Mouse (Mus musculus) CD4-positive helper T cell, adult 2 months (primary cell): ENCODE data around the gene Lats2.
"Not testable (repeated sequence)": the region's sequence is repeated elsewhere in the genome, so short reads cannot be mapped to it uniquely, and the experiment has no call there.

ENCODE experiments used
- DNase-seq: peaks from one replicate; pipeline ENCODE4 v3.0.0-alpha.2; 2012; ENCODE audit warnings: low read depth, missing footprints, low spot score

The Lats2 gene

DNA sequence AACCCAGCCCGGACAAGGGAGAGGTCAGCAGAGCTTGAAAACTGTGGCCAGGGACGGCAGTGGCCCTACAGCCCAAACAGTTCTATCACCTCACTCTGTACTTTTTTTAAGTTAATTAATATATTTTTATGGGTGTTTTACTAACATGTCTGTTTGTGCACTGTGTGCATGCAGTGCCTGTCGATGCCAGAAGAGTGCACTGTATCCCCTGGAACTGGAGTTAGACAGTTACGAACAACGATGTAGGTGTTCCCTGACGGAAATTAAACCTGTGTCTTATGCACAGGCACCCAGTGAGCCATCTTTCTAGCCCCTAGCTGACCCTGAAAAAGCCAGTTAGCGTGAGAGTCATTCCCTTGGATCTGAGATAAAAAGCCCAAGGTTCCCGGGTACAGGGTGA, 62.6 kb downstream of the Lats2 start:
- no peak for DNase-seq

DNA sequence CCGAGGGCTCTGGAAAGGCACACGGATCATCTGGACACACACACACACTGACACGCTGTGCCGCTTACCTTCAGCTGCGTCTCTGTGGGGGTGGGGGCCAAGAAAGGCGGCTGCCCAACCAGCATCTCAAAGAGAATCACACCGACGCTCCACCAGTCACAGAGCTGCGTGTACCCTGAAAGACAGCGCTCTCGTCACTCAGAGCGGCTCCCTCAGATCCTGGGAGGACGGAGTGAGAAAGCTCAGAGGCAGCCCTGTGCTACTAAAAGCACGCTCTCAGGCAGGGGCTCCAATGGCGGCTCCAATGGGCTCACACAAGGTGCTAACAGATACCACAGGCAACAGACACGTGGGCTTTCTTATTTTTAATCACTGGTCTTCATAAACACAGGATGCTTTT, 63.9 kb downstream of the Lats2 start:
- DNase-seq, result no peak

DNA sequence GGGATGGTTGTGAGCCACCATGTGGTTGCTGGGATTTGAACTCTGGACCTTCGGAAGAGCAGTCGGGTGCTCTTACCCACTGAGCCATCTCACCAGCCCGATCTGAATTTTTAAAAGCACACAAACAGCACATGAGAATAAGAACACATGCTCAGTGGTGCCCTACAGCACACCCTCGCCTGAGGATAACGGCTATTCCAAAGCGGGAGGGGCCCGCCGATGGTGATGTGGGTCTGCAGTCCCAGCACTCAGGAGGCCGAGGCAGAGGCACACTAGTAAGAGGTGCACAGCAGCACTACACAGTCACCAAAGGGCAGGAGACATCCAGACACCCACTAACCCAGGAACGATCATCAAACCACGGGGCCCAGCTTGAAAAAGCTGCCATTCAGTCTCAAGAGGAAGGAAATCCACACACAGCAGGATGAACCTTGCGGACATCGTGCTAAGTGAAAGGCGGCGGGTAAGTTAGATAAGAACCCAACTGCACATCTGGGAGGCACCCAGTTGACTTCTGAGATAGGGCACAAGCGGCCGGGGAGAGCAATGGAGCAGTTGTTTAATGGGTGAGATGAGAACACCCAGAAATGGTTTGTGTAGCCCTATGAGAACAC, 65.6 kb downstream of the Lats2 start:
- no peak for DNase-seq

DNA sequence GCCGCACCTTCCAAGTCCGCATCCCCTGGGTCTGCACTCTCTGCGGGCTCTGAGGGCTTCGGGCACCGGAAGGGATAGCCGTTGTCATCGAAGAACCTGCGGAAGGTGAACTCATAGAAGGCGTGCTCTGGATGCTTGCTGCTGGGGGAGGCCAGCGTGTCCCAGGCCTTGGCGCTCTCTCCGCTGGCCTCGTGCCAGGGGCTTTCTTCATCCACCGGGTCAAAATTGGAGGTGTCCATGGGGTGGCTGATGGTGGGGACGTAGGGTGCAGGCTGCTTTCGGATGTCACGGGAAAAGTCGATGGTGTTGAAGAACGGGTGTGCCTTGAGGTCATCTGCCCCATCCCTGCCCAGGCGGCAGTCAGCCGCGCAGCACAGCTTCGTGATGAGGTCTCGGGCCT, 66.9 kb downstream of the Lats2 start:
- DNase-seq, result no peak

DNA sequence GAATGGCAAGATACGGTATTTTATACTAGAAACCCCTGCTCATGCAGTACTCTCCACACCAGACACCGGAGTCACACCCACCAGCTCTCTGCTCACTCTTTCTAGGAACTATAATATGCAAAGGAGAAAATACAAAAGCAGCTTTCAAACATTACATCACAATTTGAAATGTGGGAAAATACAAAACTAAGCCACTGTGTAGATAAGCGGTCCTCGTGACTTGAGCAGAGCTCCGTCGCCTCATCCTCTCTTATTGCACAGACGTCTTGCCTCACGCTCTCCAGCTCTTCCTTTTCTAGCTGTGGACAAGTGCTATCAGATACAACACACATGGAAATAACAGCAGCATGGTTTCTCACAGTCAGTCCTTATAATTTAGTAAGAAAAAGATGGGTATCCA, 67.5 kb downstream of the Lats2 start:
- no peak for DNase-seq

DNA sequence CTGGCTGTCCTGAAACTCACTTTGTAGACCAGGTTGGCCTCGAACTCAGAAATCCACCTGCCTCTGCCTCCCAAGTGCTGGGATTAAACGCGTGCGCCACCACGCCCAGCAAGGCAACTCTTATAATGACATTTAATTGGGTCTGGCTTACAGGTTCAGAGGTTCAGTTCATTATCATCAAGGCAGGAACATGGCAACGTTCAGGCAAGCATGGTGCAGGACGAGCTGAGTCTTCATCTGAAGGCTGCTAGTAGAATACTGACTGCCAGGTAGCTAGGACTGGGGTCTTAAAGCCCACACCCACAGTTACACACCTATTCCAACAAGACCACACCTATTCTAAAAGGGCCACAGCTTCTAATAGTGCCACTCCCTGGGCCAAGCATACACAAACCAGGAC, 70.1 kb downstream of the Lats2 start:
- DNase-seq, result not testable (repeated sequence)

DNA sequence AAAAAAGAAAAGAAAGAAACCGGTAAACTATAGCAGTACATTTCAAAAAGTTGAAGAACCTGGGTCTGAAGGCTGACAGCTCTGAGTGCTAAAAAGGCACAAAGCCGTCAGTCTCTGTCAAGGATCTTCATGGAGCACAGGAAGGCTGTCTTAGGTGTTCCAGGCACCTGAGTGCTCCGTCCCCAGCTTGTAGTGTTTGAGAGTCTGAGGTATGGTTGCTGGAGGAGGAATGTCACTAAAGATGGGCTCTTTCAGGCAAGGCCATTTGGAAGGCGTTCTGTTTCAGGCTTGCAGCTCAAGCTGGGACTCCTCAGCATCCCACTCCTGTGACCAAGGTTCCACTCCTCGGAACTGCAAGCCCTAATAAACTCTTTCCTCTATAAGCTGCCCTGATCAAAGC, 70.7 kb downstream of the Lats2 start:
- DNase-seq, result no peak

DNA sequence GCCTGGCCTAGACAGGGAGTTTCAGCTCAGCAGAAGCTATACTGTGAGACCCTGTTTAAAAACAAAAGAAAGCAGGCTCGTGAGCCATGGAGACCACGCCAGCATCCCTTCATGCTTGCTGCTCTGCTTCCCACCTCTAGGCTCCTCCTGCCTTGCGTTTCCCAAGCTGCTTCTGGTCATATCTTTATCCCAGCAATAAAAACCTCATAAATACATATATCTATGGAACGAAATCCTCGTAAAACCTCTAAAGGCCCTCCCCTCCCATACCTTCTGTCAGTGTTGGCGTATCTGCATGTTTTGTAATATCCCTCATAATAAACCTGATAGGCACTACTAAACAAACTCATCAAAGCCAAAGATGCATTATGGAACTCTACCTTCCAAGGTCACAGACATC, 71.5 kb downstream of the Lats2 start:
- DNase-seq, result no peak

DNA sequence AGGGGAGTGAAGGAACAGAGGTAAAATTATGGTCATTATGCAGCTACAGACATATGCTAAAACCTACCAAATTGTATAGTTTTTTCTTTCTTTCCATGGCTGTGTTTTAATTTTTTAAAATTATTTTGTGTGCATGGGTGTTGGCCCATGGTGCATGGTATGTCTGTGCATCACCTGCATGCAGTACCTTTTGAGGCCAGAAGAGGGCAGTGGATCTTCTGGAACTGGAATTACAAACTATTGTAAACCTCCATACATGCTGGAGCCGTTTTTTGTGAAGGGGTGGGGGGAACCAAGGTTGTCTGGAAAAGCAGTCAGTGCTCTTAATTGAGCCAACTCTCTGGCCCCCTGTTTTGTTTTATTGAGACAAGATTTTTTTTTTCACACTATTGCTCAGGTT, 73.6 kb downstream of the Lats2 start:
- peak; percentile 64 for DNase-seq

DNA sequence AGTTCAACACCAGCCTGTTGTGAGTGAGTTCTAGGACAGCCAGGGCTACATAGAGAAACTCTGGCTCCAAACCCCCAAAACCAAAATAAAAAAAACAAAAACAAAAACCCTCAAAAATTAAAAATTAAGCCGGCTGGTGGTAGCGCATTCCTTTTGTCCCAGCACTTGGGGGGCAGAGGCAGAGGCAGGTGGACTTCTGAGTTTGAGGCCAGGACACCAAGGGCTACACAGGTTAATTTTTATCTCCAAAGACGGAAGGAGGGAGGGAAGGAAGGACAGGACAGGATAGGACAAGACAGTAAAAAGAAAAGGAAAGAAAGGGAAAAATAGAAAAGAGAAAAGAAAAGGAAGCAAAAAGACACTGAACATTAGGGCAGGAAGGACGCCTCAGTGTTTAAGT, 75.4 kb downstream of the Lats2 start:
- no peak for DNase-seq

DNA sequence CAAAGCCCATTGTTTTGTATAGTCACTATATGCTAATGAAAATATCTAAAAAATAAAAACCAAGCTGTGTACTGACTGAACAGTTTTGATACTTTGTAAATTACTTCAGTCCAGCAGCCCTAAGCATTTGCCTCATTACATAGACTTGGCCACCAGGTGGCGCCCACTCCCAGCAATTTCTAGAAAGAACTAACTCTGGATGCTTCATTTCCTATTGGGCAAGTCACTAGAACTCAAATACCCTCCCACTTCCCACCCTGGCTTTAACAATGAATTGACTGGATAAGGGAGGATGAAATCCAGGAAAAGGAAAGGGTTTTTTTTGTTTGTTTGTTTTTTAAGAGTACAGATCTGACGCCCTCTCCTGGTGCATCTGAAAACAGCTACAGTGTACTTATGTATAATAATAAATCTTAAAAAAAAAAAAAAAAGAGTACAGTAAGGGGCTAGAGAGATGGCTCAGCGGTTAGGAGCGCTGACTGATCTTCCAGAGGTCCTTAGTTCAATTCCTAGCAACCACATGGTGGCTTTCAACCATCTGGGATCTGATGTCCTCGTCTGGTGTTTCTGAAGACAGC, 78.1 kb downstream of the Lats2 start:
- DNase-seq, result peak; percentile 82

DNA sequence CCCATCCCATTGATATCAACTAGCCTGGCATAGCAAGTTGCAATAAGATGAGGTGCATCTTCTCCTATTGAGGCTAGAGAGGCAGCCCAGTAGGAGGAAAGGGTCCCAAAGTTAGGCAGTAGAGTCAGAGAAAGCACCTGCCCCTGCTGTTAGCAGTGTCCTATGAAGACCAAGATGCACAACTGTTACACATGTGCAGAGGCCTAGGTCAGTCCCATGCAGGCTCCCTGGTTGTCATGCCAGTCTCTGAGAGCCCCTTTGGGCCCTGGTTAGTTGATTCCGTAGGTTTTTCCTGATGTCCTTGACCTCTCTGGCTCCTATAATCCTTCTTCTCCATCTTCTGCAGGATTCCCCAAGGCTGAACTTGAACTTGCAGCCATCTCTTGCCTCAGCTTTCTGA, 78.7 kb downstream of the Lats2 start:
- DNase-seq, result no peak

DNA sequence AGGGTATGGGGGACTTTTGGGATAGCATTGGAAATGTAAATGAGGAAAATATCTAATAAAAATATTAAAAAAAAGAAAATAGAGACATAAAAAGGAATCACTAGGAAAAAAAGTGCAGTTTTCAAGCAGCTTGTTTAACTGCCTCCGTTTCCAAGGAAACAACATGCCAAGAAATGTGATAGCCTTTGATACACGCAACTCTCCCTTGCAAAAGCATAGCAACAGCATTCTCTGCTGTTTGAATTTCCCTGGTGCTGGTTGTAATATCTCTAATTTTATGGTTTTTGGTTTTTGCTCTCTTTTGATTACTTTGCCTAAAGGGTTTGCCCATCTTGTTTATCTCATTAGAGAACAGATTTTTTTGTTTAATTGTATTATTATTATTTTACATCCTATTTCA, 82.7 kb downstream of the Lats2 start:
- DNase-seq, result no peak

DNA sequence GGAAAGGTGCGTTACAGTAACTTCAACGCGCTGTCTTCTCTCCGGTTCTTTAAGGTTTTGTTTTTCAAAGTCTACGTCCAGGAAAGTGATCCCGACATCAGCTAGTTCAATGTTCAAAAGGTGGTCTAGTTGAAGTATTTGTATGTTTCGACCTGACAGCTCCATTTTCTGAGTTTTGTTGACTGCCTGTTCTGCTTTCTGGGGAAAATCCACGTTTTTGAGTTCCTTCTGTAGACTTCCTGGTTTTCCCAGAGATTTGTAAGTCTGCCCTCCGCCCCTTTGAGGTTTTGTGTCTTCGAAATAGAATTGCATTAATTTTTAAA, 92.6 kb downstream of the Lats2 start:
- no peak for DNase-seq

DNA sequence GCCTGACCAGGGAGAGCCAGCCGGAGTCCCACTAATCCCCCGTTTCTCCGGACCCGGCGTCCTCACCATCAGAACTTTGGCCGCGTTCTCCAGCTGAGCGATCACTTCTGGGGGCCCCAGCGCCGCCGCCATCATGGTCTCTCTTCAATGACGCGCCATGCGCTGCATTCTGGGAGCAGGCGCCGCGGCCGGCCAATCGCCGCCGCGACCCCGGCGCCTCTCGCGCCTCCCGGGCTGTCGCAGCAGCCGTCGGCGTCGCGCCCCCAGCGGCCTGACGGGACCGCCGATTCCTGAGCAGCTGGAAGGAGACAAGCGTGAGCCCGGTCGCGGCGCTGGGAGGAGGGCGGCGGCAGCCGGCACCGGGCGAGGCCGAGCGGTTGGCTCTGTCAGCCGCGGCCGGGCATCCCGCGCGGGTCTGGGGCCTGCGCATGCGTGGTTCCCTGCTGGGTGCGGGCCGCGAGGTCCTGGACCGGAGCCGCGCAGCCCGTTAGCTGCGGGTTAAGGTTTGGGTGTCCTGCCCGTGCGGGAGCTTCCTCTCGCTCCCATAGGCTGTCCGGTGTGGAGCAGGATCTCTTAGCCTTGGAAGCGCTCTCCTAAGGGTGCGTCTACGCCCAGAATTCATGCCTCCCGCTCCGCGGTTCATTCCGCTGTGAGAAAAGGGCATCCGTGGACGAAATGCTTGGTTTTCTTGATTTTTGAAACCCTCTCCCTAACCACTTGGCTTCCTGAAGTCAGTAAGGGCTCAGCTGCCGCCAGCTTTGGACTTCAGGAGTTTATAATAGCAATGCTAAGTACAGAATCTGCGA, 93.2 kb downstream of the Lats2 start, which contains the start of gene Xpo4:
Gene Xpo4, minus strand, starts transcription at position 609 of the 806 bp plus-strand sequence.
- peak; percentile 91 for DNase-seq

DNA sequence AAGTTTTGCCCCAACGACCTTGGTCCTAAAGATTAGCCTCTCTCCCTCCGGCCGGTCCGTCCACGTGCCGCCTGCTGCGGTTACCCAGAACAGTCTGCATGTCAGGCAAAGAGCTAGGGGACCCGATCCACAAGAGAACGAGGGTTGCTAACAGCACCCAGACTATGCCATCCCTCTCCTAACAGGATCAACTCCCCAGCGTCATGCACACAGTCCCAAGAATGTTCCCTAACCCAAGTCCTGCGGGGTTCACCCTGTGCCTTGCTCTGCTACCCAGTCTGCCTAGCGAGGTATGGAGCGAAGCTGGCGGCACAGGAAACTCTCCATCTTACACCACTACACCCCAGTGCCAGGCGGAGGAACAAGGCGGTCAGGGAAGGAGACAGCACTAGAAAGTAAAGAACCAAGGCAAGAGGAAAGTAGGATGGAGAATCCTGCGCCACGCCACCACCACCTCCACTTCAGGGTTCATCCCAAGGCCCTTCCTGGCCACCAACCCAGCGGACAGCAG, 93.8 kb downstream of the Lats2 start:
- DNase-seq, result no peak

DNA sequence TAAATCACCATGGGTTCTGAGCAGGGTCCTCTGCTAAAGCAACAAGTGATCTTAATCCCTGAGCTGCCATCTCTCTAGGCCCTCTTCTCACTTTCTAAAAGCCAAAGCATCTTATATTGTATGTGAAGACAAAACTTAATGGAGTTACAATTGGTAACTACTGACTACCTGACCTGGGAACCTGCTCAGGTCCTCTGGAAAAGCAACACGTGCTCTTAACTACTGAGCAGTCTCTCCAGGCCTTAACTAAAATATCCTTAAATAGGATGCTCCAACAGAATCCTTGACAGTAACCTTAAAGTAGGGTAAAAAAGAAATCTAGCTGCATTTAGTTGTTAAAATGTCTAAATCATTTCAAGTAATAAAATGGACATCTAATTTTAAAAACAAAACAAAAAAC, 94.6 kb downstream of the Lats2 start:
- no peak for DNase-seq

DNA sequence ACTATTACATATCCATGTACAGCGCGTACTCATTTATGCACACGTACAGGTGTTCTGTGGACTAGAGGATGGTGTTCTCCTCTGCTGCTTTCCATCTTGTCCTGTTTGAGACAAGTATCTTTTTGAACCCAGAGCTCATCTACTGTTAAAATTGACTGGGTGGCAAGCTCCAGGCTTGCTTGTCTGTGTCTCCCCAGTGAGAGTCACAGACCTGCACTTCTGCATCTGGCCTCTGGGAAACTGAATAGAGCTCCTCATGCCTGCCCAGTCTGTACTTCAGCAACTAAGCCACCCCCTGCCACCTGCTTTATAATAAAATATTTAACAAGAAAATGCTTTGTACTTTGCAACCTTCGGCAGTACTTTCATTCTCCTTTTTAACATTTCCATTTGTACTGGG, 99.9 kb downstream of the Lats2 start:
- peak; percentile 34 for DNase-seq

DNA sequence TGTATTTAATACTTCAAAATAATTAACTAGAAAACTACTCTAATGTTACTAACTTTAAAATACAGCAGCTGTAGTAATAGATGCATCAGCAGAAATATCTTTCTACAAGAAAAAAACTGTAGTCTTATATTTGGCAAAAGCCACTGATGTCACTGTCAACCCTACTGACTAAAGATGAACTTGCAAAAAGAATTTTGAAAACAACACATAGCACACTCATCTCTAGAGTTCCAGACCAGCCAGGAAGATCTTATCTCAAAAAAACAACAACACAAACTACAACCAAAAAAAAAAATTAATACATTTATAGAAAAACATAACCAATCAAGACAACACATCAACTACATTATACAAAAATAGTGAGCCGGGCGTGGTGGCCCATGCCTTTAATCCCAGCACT, 100.7 kb downstream of the Lats2 start:
- peak; percentile 39 for DNase-seq

DNA sequence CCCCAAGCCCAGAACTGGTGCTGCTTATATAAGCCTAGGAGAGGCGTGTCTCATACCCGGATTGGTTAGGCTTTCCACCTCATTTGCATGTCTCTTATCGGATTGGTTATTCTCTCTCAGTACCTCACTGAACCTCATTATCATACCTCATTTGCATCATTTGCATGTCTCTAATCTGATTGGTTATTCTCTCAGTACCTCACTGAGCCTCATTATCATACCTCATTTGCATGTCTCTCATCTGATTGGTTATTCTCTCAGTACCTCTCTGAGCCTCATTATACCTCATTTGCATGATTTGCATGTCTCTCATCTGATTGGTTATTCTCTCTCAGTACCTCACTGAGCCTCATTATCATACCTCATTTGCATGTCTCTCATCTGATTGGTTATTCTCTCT, 101.7 kb downstream of the Lats2 start:
- DNase-seq, result not testable (repeated sequence)

DNA sequence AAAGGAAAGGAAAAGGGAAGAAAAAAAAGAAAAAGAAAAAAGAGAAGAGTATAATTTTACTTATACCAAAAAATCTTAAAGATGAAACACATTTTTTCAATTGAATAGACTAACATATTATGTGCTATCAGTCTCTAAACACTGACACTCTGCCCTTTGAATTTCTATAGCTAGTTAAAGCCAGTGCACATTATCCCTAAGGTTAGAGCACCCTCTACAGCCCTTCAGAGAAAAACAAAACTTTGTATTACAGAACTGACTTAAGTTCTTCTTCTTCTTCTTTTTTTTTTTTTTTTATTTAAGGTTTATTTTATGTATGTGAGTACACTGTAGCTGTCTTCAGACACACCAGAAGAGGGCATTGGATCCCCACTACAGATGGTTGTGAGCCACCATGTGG, 108.7 kb downstream of the Lats2 start:
- DNase-seq, result peak; percentile 40

DNA sequence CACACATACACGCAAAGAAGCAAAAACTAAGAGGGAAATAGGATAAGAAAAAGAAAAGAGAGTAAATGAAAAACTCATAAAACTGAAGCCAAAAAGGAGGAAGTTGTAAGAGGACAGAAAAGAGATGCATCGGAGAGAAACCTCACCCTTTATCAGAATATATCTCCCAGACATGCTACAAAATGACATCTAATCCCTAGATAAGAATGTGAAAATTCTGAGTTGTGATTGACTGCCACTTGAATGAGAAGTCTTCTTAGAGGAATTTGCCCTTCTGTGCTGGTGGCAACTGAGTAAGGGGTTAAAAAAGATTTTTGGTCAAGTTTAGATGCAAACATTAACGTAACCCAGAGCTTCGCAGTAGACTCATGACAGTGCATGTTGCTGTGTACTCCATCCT, 112.0 kb downstream of the Lats2 start:
- DNase-seq, result no peak
